Mouse (Mus musculus): Measurements from ENCODE around the gene Tbl1x. TPM values are rescaled to one million over a fixed set of nuclear protein-coding genes. Genes with fewer than 3 reads are reported as not detected.

The Tbl1x gene
- polyA plus RNA-seq, 3 experiments from 2014 or later = 25.4 to 31.4 (median 27.7) TPM

- no peak for ATAC-seq
Observed at GRCm38 (mm10) chrX:77608947-77609703, 98.3 kb downstream of the Tbl1x start.

GRCm38 (mm10) chrX:77611938-77612337 lies 101.1 kb downstream of the Tbl1x start:
- no peak for ATAC-seq

- no peak for ATAC-seq
Observed at GRCm38 (mm10) chrX:77613041-77613440, 102.2 kb downstream of the Tbl1x start.

GRCm38 (mm10) chrX:77615735-77616293 lies 105.0 kb downstream of the Tbl1x start:
- no peak for ATAC-seq

GRCm38 (mm10) chrX:77617368-77618144 lies 106.7 kb downstream of the Tbl1x start:
- no peak for ATAC-seq

- no peak for ATAC-seq
Observed at GRCm38 (mm10) chrX:77630439-77630838, 119.6 kb downstream of the Tbl1x start.

GRCm38 (mm10) chrX:77636499-77636898 lies 125.7 kb downstream of the Tbl1x start:
- ATAC-seq = no peak

GRCm38 (mm10) chrX:77638076-77638475 lies 127.3 kb downstream of the Tbl1x start:
- peak; percentile 88 for ATAC-seq

- ATAC-seq = peak; percentile 69
Observed at GRCm38 (mm10) chrX:77640301-77640700, 129.5 kb downstream of the Tbl1x start.

- no peak for ATAC-seq
Observed at GRCm38 (mm10) chrX:77646164-77646563, 135.4 kb downstream of the Tbl1x start.

GRCm38 (mm10) chrX:77650246-77650645 lies 139.4 kb downstream of the Tbl1x start:
- no peak for ATAC-seq

GRCm38 (mm10) chrX:77662030-77662429 lies 151.2 kb downstream of the Tbl1x start:
- ATAC-seq = no peak

GRCm38 (mm10) chrX:77663276-77663675 lies 152.5 kb downstream of the Tbl1x start:
- no peak for ATAC-seq

- no peak for ATAC-seq
Observed at GRCm38 (mm10) chrX:77665030-77665429, 154.2 kb downstream of the Tbl1x start.

GRCm38 (mm10) chrX:77666911-77667310 lies 156.1 kb downstream of the Tbl1x start:
- no peak for ATAC-seq

GRCm38 (mm10) chrX:77667441-77667840 lies 156.6 kb downstream of the Tbl1x start:
- ATAC-seq = no peak

GRCm38 (mm10) chrX:77669779-77670550 lies 159.2 kb downstream of the Tbl1x start:
- ATAC-seq = no peak
